Mouse (Mus musculus): ENCODE results near the gene Tfr2. TPM values are rescaled to one million over a fixed set of nuclear protein-coding genes. Genes with fewer than 3 reads are reported as not detected.

The Tfr2 gene
- total RNA-seq, 4 experiments from 2014 or later, result 0.09 TPM; not detected in 3

DNA sequence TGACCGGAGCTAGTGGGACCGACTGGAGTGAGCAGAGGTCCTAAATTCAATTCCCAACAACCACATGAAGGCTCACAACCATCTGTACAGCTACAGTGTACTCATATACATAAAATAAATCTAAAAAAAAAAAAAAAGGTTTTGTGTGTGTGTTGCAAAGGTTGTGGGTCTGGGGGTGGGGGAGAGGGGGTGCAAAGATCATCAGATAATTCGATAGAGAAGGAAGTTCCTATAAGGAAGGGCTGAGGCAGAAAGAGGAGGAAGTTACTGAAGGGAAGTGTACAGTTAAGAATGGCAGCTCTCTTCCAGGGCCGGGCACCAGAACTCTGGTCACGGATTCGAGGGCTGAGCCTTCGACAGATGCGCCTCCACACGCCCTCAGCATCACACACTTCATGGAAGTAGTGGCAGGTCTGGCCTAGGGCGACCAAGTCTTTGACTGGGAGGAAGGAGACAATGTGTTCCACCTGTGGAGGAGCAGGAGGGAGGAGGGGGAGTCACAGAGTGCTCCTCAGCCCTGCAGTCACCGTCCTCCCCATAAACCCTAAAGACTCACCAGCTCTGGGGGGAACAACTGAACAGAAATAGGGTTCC is 54.4 kb downstream of the Tfr2 start:
- no peak for DNase-seq (ENCODE audit: low spot score)

DNA sequence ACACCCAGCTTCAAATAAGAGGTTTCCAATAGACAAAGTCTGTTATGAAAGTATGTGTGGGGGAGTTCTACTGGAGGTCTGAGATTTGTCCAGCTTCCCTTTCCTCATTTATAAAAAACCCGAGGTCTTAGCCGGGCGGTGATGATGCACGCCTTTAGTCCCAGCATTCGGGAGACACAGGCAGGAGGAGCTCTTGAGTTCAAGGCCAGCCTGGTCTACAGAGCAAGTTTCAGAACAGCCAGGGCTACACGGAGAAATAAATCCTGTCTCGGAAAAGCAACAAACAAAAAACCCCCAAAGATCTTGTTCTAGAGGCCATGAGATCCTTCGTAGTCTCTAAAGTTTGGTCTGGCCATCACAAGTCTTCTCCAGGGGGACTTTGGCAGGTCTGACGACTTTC is 58.4 kb downstream of the Tfr2 start:
- DNase-seq (ENCODE audit: low spot score), result no peak

DNA sequence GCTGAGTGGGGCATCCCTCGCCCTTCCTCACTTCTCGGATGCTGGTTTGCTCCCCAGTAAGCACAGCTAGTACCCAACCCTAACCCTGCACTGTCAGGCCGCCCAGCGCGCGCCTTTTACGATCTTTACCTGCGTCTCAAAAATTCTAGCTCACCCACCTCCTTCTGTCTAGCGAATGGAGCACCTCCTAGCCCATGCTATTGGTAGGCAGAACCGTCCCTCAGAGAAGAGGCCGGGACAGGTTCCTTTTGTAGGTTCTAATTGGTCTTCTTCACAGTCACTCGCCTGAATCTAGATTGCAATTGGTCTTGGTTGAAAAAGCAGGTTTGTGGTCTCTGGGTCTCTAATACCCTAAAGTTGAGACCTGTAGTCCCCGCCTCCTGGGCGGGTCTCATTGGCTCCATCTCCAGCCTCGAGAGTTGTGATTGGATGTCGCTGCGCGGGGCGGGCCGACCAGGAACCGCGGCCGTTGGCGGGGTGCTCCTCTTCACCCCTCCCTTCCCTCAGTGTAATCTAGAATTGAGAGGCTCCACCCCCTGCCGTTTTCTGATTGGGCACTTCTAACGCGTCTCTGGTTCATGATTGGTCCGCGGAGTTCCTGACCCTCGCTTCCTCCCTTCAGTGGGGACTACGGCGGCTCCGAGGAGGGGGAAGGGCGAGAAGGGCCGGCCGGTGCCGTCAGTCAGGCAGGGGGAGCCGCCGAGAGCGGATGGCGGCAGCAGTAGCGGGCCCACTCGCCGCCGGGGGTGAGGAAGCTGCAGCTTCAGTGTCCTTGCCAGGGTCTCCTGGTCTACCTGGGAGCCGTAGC is 59.1 kb downstream of the Tfr2 start, which contains the start of the genes Fbxo24, Lrch4 and Gm20605:
TSS of gene Fbxo24 (minus strand) at position 505 of the 808 bp plus-strand sequence.
TSS of gene Lrch4 (plus strand) at position 624 of the 808 bp plus-strand sequence.
TSS of gene Gm20605 (plus strand) at position 678 of the 808 bp plus-strand sequence.
- DNase-seq (ENCODE audit: low spot score), result peak; percentile 100

DNA sequence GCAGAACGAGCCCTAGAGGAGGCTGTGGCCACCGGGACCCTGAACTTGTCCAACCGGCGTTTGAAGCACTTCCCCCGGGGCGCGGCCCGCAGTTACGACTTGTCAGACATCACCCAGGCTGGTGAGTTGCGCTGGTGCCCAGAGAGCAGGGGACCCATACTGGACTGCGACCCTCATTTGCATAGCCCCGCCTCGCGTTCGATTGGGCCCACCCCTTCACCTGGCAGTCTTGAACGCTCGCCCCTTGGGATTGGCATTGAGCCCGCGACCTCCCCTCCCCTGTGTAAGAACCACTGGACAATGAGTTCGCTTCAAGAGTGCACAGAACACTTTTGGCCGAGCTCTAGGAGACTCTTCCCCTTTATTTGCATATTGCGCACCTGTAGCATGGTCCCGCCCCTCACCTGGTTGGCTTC is 59.7 kb downstream of the Tfr2 start:
- no peak for DNase-seq (ENCODE audit: low spot score)

DNA sequence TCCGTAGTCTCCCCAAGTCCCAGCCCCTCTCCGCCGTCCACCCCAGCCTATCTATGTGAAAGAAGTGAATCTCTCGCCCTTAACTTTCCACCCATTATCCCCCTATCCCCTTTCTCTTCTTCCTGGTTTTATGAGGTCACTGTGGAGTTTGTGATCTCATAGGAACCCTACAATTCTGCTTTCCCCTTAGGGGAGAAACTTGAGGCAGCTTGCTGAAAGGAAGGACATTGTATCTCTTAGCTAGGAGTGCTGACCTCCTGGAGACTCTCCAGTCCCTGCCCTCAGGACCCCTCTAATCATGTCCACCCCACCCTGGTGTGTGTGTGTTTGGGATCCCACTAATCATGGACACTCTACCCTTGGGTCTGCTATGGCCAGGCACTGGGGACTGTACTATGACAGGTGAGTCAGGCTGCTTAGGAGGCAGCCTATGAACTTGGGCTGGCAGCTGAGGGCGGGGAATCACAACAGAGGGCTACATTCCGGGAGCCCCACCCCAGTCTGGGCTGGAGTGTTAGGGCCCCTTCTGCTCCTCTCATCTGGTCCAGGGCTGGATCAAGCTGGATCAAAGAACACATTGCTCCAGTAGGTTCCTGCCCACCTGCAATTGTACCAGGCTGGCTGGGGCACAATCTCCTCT is 60.4 kb downstream of the Tfr2 start:
- no peak for DNase-seq (ENCODE audit: low spot score)

DNA sequence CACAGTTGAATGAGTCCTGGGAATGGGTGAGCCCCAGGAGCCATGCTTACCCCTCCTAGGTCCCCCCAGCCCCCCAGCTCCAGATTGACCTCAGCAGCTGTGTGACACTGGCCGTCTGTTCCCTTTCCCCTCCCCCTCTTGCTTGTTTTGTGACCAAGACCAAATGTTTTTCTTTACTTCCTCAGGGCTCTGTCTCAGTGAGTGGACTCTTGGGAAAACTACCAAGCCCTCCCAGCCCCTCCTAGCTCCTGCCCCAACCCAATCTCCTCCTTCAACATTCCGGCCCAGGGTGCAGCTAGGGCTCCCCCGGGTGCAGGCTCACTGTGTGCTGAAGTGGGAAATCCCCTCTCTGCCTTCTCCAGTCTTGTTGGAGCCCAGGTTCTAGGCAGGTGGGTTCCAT is 61.0 kb downstream of the Tfr2 start:
- DNase-seq (ENCODE audit: low spot score), result peak; percentile 73

DNA sequence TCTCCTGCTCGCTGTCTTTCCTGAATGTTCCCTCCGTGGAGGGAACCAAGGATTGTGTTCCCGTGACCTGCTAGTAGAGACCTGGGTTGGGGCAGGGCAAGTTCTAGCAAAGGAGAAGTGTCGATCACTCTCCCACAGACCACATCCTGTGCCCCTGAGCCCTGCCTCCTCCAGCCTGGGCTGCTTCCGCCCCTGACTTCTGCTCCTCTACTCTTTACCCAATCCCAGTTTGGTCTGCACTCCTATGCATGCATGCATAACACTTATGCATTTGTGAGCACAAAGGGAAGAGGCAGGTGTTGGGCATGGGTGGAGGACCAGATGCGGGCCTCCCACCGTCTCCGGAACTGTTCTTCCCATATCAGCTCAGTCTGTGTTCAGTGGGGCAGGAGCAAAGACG is 61.5 kb downstream of the Tfr2 start:
- peak; percentile 47 for DNase-seq (ENCODE audit: low spot score)

DNA sequence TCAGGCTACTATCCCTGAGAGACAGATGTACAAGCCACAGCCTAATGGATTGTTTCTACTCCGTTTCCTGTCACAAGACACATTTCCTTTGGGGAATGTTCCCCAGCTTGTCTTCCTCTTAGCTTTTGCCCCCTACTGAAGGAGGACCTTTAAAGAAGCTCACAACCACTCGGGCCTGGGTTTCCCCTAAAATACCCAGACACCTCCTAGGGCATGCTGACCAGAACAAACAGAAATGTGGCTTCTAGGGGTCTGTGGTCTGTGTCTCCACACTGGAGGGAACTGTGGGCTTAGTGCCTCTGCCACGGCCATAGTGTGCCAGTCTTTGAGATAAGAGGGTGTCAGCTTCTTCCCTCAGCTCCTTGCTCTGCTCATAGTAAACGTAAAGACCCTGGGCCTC is 62.0 kb downstream of the Tfr2 start:
- peak; percentile 30 for DNase-seq (ENCODE audit: low spot score)

DNA sequence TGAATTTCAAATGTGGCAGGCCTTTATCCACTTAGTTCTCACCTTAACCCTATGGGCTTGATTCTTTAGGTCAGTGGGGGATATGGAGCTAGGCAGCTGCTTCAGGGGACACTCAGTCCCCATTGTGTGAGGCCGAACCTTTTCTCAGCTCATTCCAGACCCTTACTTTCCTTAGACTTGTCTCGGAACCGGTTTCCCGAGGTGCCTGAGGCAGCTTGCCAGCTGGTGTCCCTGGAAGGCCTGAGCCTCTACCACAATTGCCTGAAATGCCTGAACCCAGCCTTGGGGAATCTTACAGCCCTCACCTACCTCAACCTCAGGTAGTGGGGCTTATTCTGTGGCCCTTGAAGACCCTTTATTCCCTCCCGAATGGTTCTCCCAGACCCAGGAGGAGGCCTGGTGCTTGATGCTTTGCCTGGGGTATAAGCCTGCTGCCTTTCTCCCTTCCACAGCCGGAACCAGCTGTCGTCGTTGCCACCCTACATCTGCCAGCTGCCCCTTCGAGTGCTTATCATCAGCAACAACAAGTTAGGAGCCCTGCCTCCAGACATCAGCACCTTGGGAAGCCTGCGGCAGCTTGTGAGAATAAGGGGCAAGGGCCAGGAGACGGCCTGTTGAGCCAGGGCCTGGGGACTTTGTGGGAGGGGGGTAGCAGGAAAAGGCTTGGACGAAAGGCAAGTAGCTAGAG is 63.9 kb downstream of the Tfr2 start:
- no peak for DNase-seq (ENCODE audit: low spot score)

Small RNAs within 50 kb of the gene (microRNA-seq; reads per million reads assigned to microRNA genes)
- gene Mir6418, result not detected

Other genes starting within 250 kb of the Tfr2 start
- gene Slc12a9, start 236.2 kb upstream of the Tfr2 start, total RNA-seq (2022), result 1 to 10 TPM; 1.3 to 2.1 (median 2.0) TPM
- 10 to 100 TPM; 43.7 to 47.3 (median 46.3) TPM for gene Ephb4, start 219.7 kb upstream of the Tfr2 start, total RNA-seq (2022)
- not detected for gene Zan, start 92.8 kb upstream of the Tfr2 start, total RNA-seq (2022)
- 10 to 100 TPM; 15.0 to 18.3 (median 16.2) TPM for gene Pop7, start 67.3 kb upstream of the Tfr2 start, total RNA-seq (2022)
- gene Gigyf1, start 51.3 kb upstream of the Tfr2 start, total RNA-seq (2022), result 10 to 100 TPM; 25.5 to 37.3 (median 27.2) TPM
- not detected for gene Epo, start 36.6 kb upstream of the Tfr2 start, total RNA-seq (2022)
- 100 to 1,000 TPM; 243 to 256 (median 246) TPM for gene Gnb2, start 36.3 kb upstream of the Tfr2 start, total RNA-seq (2022)
- gene Actl6b, start 16.3 kb upstream of the Tfr2 start, total RNA-seq (2022), result not detected
- 10 to 100 TPM in 3 of 4 experiments, 1 to 10 TPM in 1; 9.0 to 17.6 (median 14.4) TPM for gene Mospd3, start 31.2 kb downstream of the Tfr2 start, total RNA-seq (2022)
- gene Pcolce, start 43.9 kb downstream of the Tfr2 start, total RNA-seq (2022), result 10 to 100 TPM; 38.9 to 46.0 (median 42.2) TPM
- under 1 TPM; 0.19 to 0.29 (median 0.23) TPM for gene Fbxo24, start 59.2 kb downstream of the Tfr2 start, total RNA-seq (2022)
- gene Lrch4, start 59.3 kb downstream of the Tfr2 start, total RNA-seq (2022), result 10 to 100 TPM; 13.1 to 17.8 (median 17.1) TPM
- gene Gm20605, start 59.3 kb downstream of the Tfr2 start, total RNA-seq (2022), result 1 to 10 TPM; 2.3 to 4.2 (median 2.7) TPM
- gene Sap25, start 71.5 kb downstream of the Tfr2 start, total RNA-seq (2022), result 1 to 10 TPM; 1.6 to 4.0 (median 2.8) TPM
- under 1 TPM; 0.30 to 0.94 (median 0.56) TPM for gene Irs3, start 75.9 kb downstream of the Tfr2 start, total RNA-seq (2022)
- gene Agfg2, start 114.9 kb downstream of the Tfr2 start, total RNA-seq (2022), result 10 to 100 TPM; 13.1 to 23.0 (median 15.4) TPM
- under 1 TPM; 0.35 to 0.89 (median 0.81) TPM for gene Nyap1, start 171.8 kb downstream of the Tfr2 start, total RNA-seq (2022)
- gene Tsc22d4, start 175.9 kb downstream of the Tfr2 start, total RNA-seq (2022), result 100 to 1,000 TPM; 237 to 281 (median 242) TPM
- gene Ppp1r35, start 209.0 kb downstream of the Tfr2 start, total RNA-seq (2022), result 10 to 100 TPM in 1 of 4 experiments, 1 to 10 TPM in 3; 7.9 to 12.7 (median 8.6) TPM
- 10 to 100 TPM; 28.9 to 34.2 (median 31.4) TPM for gene Mepce, start 217.8 kb downstream of the Tfr2 start, total RNA-seq (2022)
- gene Zcwpw1, start 218.0 kb downstream of the Tfr2 start, total RNA-seq (2022), result under 1 TPM; 0.31 to 0.57 (median 0.54) TPM

All from heart, adult 8-10 months (tissue).